Mouse (Mus musculus) 3134 (cell line): Measurements from ENCODE around the gene Gp5.
A peak's percentile ranks its signal among the peaks of the same experiment; 100 is the strongest.

Experiments
- DNase-seq: peaks from one replicate; pipeline ENCODE4 v3.0.0-alpha.2; 2011; ENCODE audit warnings: low spot score; ENCODE audit not compliant: insufficient read length; ENCODE audit errors: extremely low read depth

Gene Gp5

GRCm38 (mm10) chr16:30280676-30281297 is 29.8 kb downstream of the Gp5 start:
- no peak for DNase-seq

GRCm38 (mm10) chr16:30278406-30278805 is 32.2 kb downstream of the Gp5 start:
- no peak for DNase-seq

- DNase-seq, result no peak
These were observed 34.8 kb downstream of the Gp5 start for GRCm38 (mm10) chr16:30275558-30276340.

GRCm38 (mm10) chr16:30273065-30273464 is 37.5 kb downstream of the Gp5 start:
- DNase-seq, result no peak

- DNase-seq, result no peak
These were observed 38.5 kb downstream of the Gp5 start for GRCm38 (mm10) chr16:30271941-30272595.

GRCm38 (mm10) chr16:30271223-30271761 is 39.3 kb downstream of the Gp5 start:
- DNase-seq, result no peak

- no peak for DNase-seq
These were observed 43.2 kb downstream of the Gp5 start, which contains the start of gene Cpn2 for GRCm38 (mm10) chr16:30267359-30267758. Cpn2 (minus strand) TSS chr16:30267499.

GRCm38 (mm10) chr16:30266561-30266960 is 44.0 kb downstream of the Gp5 start:
- DNase-seq, result no peak

- no peak for DNase-seq
These were observed 45.0 kb downstream of the Gp5 start for GRCm38 (mm10) chr16:30265611-30266010.

GRCm38 (mm10) chr16:30263156-30263555 is 47.4 kb downstream of the Gp5 start:
- peak; percentile 47 for DNase-seq

- peak; percentile 42 for DNase-seq
These were observed 47.9 kb downstream of the Gp5 start for GRCm38 (mm10) chr16:30262664-30263063.

GRCm38 (mm10) chr16:30262157-30262556 is 48.4 kb downstream of the Gp5 start:
- no peak for DNase-seq

GRCm38 (mm10) chr16:30261341-30261740 is 49.2 kb downstream of the Gp5 start:
- DNase-seq, result no peak

GRCm38 (mm10) chr16:30260012-30260635 is 50.5 kb downstream of the Gp5 start:
- no peak for DNase-seq

GRCm38 (mm10) chr16:30259444-30259843 is 51.1 kb downstream of the Gp5 start:
- no peak for DNase-seq

- no peak for DNase-seq
These were observed 52.1 kb downstream of the Gp5 start for GRCm38 (mm10) chr16:30258441-30258840.

- no peak for DNase-seq
These were observed 52.9 kb downstream of the Gp5 start for GRCm38 (mm10) chr16:30257718-30258117.
